Mouse (Mus musculus) G1E (cell line): ENCODE data around the gene Cybrd1. TPM values are rescaled to one million over a fixed set of nuclear protein-coding genes. Genes with fewer than 3 reads are reported as not detected.

ENCODE experiments used
- ATAC-seq: 2 replicates; pipeline ENCODE4 v1.8.0; 2016; ENCODE audit warnings: mild to moderate bottlenecking; ENCODE audit not compliant: insufficient number of reproducible peaks, poor library complexity, low FRiP score, severe bottlenecking; ENCODE audit errors: extremely low read depth
- DNase-seq: peaks from one replicate; pipeline ENCODE4 v3.0.0; 2012; ENCODE audit warnings: low spot score
- H3K27me3 ChIP-seq: 2 replicates; pipeline ENCODE4 v1.6.1; 2012; ENCODE audit warnings: mild to moderate bottlenecking, low read length, inconsistent platforms; ENCODE audit not compliant: insufficient read depth
- H3K36me3 ChIP-seq: replicated peaks from 2 replicates; pipeline ENCODE3; 2012; ENCODE audit warnings: mild to moderate bottlenecking, inconsistent platforms
- H3K4me1 ChIP-seq: 2 replicates; pipeline ENCODE4 v1.6.1; 2012; ENCODE audit warnings: low read depth, low read length, inconsistent platforms, mixed read lengths; ENCODE audit not compliant: insufficient read depth
- H3K4me3 ChIP-seq: 2 replicates; pipeline ENCODE4 v1.5.1; 2012; ENCODE audit warnings: low read depth, mild to moderate bottlenecking, inconsistent platforms, low read length, moderate library complexity, mixed read lengths
- H3K9me3 ChIP-seq: replicated peaks from 2 replicates; pipeline ENCODE4 v1.6.1; 2012; ENCODE audit warnings: inconsistent platforms
- CTCF ChIP-seq: IDR thresholded peaks from 2 replicates; pipeline ENCODE4 v1.5.1; 2012; ENCODE audit warnings: low read depth, low read length, inconsistent platforms, mixed read lengths
- GATA1 ChIP-seq: IDR thresholded peaks from 2 replicates; pipeline ENCODE4 v1.6.1; 2012; ENCODE audit warnings: borderline replicate concordance, low read length, inconsistent platforms, mixed read lengths
- GATA2 ChIP-seq: IDR thresholded peaks from 2 replicates; pipeline ENCODE4 v1.6.1; 2012; ENCODE audit warnings: low read depth, low read length, inconsistent platforms, borderline replicate concordance
- POLR2AphosphoS5 ChIP-seq: IDR thresholded peaks from 2 replicates; pipeline ENCODE4 v1.6.1; 2012; ENCODE audit warnings: low read depth, low read length, inconsistent platforms; ENCODE audit not compliant: insufficient replicate concordance
- TAL1 ChIP-seq: conservative IDR thresholded peaks from 2 replicates; pipeline ENCODE4 v1.6.1; 2012; ENCODE audit warnings: low read depth, low read length, inconsistent platforms, mixed read lengths
- polyA plus RNA-seq: library from polyadenylated mRNA; stranded (reverse); fragments of >175 nt; gene quantifications from 2 replicates; pipeline ENCODE4 v1.2.3, GENCODE M21; 2012
- total RNA-seq, 2 experiments: library from RNA; stranded (forward) in 1 of 2; stranded (reverse) in 1 of 2; fragments of 200-1000 nt in 1 of 2; fragments of >200 nt in 1 of 2; fragmentation: Nextera tagmentation in 1 of 2; gene quantifications; 2 replicates each; pipeline ENCODE4 v1.2.3; 2014 to 2017

The Cybrd1 gene
- total and polyA plus RNA-seq, 3 experiments = 0.11 TPM; not detected in 2

DNA sequence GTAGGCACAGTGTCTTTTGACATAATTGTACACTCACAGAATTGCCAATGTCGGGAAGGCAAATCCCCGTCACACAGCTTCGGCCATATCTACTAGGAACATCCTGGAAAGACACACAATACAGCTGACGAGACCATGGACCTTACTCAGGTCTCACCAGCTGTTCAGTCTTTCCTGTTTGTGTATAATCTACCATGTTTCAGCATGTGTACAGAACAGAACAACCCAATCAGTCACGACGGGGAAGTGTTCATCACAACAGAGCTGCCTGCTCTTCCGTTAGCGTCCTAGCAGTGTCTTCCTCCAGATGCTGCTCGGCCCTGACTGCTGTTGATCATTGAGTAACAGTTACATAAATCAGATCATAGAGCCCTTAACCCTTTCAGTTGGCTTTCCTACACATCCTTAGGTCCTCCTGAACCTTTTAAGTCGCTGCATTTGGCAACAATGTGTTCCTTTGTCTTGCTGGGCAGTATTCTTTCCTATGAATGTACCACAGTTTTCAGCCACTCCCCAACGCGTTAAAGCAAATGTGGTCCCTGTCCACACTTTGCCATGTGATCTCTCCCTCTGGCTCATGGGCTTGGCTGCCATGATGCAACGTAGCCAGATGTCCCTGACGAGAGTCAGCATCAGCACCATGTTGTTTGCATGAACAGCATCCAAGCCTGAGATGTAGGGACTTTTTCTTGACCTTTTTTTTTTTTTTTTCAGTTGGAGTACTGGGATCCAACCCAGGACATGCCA lies 12.1 kb upstream of the Cybrd1 start:
- no peak for ATAC-seq
- Histone ChIP-seq H3K27me3 (peaks cover 4% of the 10 kb centered on the region), H3K36me3 (peaks cover 4% of the 10 kb centered on the region), H3K9me3 (no peaks in the 10 kb centered on the region), H3K4me3 (no peak overlapping the region), H3K4me1 (no peaks in the 10 kb centered on the region)
- TF ChIP-seq POLR2AphosphoS5 (no peak), TAL1 (no peak), GATA1 (no peak), GATA2 (no peak), CTCF (no peak)
- DNase-seq = no peak

DNA sequence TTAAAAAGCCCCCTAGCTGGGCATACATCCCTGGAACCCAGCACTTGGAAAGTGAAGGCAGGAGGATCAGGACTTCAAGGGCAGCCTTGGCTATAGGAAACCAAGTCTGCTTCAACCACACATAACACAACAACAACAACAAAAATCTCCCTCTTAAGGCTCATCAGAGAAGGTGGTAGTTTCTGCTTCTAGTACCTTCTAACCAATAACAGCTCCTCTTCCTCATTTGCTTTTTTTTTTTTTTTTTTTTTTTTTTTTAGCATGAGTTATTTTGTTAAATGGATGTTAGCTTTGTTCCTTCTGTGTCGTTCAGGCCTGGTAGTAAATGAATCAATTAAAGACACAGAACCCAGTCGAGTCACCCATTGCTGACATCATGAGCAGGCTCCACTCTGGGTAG lies 10.5 kb upstream of the Cybrd1 start:
- DNase-seq = no peak
- H3K9me3 ChIP-seq = no peaks in the 10 kb centered on the region
- no peak for TF ChIP-seq GATA2
- TF ChIP-seq TAL1 = no peak
- no peak for TF ChIP-seq CTCF
- no peak for TF ChIP-seq GATA1
- TF ChIP-seq POLR2AphosphoS5 = no peak
- no peak for ATAC-seq
- H3K27me3 ChIP-seq = peaks cover 4% of the 10 kb centered on the region
- H3K36me3 ChIP-seq = no peaks in the 10 kb centered on the region
- no peaks in the 10 kb centered on the region for H3K4me1 ChIP-seq
- no peak overlapping the region for H3K4me3 ChIP-seq

DNA sequence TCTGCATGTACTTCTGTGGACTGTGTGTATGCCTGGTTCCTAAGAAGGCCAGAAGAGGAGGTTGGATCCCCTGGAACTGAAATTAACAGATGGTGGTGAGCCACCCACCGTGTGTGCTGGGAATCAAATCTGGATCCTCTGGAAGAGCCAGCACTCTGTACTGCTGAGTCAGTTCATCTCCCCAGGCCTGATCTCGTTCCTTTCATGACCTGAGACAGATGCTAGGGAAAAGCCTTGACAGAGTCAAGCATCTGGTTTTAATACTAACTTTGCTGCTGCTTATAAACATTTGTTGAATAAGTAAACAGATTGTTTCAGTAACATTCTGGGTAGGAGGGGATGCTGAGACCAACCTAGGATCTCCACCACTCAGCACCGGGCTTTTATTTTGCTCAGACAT lies 9.2 kb upstream of the Cybrd1 start:
- TF ChIP-seq GATA1 (no peak), CTCF (no peak), GATA2 (no peak), POLR2AphosphoS5 (no peak), TAL1 (no peak)
- Histone ChIP-seq H3K27me3 (peaks cover 4% of the 10 kb centered on the region), H3K36me3 (no peaks in the 10 kb centered on the region), H3K4me3 (no peak overlapping the region), H3K4me1 (no peaks in the 10 kb centered on the region), H3K9me3 (no peaks in the 10 kb centered on the region)
- DNase-seq (no peak), ATAC-seq (no peak)

DNA sequence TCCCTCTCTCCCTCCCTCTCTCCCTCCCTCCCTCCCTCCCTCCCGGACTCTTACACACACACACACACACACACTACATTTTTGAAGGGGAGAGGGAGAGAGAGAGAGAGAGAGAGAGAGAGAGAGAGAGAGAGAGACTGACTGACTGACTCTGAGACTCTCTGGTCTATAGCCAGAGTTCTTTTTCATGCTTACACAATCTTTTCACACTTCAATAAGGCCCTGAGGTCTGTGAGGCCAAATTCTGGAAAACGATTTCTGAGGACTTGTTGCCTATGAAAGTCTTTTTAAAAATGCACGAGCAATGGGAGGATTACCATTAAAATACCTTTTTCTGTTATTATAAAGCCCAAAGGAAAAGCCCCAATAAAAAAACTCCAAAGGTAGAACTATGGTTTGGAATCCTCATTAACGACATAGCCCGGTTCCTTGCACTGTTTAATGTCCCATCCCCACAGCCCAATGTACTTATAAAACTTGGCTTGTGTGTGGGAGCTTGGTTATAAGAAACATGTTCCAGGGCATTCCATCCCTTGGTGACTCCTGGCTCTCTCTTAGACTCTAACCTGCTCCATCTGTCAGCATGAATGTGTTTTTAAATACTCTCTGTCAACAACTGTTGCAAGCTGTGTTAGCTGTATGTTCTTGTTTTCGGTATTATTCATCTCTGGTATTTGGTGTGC lies 4.1 kb upstream of the Cybrd1 start:
- ATAC-seq (no peak), DNase-seq (no peak)
- peaks cover 6% of the 10 kb centered on the region; the same call in 1 of the 2 replicates for H3K27me3 ChIP-seq
- TF ChIP-seq TAL1 (no peak), GATA1 (no peak), CTCF (no peak), GATA2 (no peak), POLR2AphosphoS5 (no peak)
- H3K4me1 ChIP-seq = no peaks in the 10 kb centered on the region
- no peaks in the 10 kb centered on the region; the same call in 1 of the 2 replicates for H3K9me3 ChIP-seq
- no peak overlapping the region for H3K4me3 ChIP-seq
- H3K36me3 ChIP-seq = no peaks in the 10 kb centered on the region

DNA sequence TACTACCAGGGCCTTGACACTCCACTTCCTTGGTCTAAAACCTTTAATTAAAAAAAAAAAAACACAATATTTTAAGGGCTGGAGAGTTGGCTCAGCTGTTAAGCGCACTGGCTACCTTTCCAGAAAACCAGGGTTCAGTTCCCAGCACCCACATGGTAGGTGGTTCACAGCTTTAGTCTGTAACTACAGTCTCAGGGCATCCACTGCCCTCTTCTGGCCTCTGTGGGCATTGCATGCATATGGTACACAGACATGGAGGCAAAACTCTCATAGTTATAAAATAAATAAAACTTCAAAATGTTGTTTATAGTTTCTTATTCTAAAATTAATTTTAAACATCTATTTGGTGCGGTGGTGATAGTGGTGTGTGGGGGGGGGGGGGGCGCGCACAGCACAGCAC lies 1.6 kb upstream of the Cybrd1 start:
- H3K9me3 ChIP-seq = no peaks in the 10 kb centered on the region; the same call in 1 of the 2 replicates
- peaks cover 6% of the 10 kb centered on the region; the same call in 1 of the 2 replicates for H3K27me3 ChIP-seq
- no peak for DNase-seq
- TF ChIP-seq GATA1 = no peak
- no peak for TF ChIP-seq GATA2
- H3K4me3 ChIP-seq = no peak overlapping the region
- no peak for ATAC-seq
- H3K36me3 ChIP-seq = no peaks in the 10 kb centered on the region
- H3K4me1 ChIP-seq = no peaks in the 10 kb centered on the region

DNA sequence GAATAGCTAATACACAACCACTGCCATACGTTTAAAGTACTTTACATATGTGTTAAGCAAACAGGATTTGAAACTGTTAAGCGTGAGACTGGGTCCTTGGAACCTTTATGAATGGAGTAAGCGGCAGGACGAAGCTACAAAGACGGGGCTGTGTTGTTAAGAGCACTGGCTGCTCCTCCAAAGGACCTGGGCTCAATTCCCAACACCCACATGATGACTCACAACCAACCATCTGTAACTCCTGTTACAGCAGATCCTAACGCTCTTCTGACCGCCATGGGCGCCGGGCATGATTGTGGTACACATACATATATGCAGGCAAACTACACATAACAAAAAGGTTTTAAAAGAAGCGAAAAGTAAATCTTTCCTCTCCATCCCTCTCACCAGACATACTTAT lies 3.1 kb downstream of the Cybrd1 start:
- H3K9me3 ChIP-seq = no peaks in the 10 kb centered on the region; the same call in 1 of the 2 replicates
- peaks cover 9% of the 10 kb centered on the region for H3K27me3 ChIP-seq
- no peaks in the 10 kb centered on the region for H3K4me1 ChIP-seq

More for the DNA sequence above, 3.1 kb downstream of the Cybrd1 start:
- no peak overlapping the region for H3K4me3 ChIP-seq
- no peaks in the 10 kb centered on the region for H3K36me3 ChIP-seq
- no peak for DNase-seq
- ATAC-seq = no peak
- TF ChIP-seq GATA2 (no peak), GATA1 (no peak), TAL1 (no peak), CTCF (no peak), POLR2AphosphoS5 (no peak)
